In the genomic region with DNA sequence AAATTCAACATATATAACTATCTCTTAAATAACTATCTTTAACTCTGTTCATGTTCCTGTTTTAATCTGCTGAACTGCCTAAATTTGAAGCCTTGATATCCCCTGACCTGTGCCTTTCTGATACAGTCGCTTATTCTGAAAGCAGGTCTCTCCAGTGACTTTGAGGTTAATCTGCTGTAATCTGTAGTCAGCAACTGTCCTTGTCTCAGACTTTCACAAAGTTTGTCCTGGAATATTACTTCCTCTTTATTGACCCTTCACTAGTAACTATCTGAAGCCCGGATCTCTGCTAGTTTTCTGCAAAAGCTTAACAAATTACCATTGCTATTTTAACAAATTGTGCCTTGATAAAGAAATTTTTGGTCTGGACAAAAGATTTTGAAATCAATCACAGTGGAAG, we compare ENCODE assay signal across 34 mouse cellular contexts.
"Had no signal": no experiment of that assay in that cellular context is flagged by ENCODE, and none has a peak within 500 bp of the region (broad histone marks: within the 10 kb centered on the region; RNA-seq: fewer than 3 reads in every experiment).

No protein-coding gene starts in this region.

- H3K9ac ChIP-seq: heart, embryonic 12.5 days; heart, embryonic 13.5 days; heart, embryonic 15.5 days; hindbrain, embryonic 12.5 days; hindbrain, embryonic 13.5 days; hindbrain, embryonic 14.5 days; hindbrain, embryonic 15.5 days; intestine, embryonic 15.5 days; kidney, embryonic 15.5 days had no signal

- H3K4me1 ChIP-seq: heart, embryonic 12.5 days; heart, embryonic 13.5 days; heart, embryonic 15.5 days; hindbrain, embryonic 10.5 days; hindbrain, embryonic 12.5 days; hindbrain, embryonic 13.5 days; hindbrain, embryonic 15.5 days; intestine, embryonic 15.5 days; kidney, embryonic 15.5 days had no signal

- H3K36me3 ChIP-seq: heart, embryonic 15.5 days; hindbrain, embryonic 10.5 days; hindbrain, embryonic 12.5 days; hindbrain, embryonic 15.5 days; intestine, embryonic 15.5 days had no signal

- ATAC-seq: hindbrain, embryonic 16.5 days; hindbrain, postnatal 0 days; inflammation-experienced regulatory T-cells, adult 6 months; intestine, embryonic 15.5 days; intestine, embryonic 16.5 days; intestine, postnatal 0 days had no signal

- H3K4me3 ChIP-seq: heart, embryonic 12.5 days; heart, embryonic 13.5 days; heart, embryonic 15.5 days; hindbrain, embryonic 10.5 days; hindbrain, embryonic 12.5 days; hindbrain, embryonic 13.5 days; hindbrain, embryonic 15.5 days; intestine, embryonic 15.5 days; kidney, embryonic 15.5 days; layer of hippocampus, adult 2 months; left cerebral cortex, adult 2 months had no signal

- DNase-seq: heart, postnatal 10 days; heart, postnatal 14 days; heart, postnatal 36 days; heart, postnatal 4 days; kidney, adult 11 months; kidney, adult 18-20 months; kidney, adult 2 months; kidney, adult 8-10 months; kidney, adult 9 months; kidney, postnatal 10 days; kidney, postnatal 14 days; kidney, postnatal 25 days; kidney, postnatal 36 days; kidney, postnatal 4 days; layer of hippocampus, adult 9-11 months; layer of hippocampus, postnatal 36 days had no signal

- H3K9me3 ChIP-seq: heart, embryonic 12.5 days; heart, embryonic 13.5 days; heart, embryonic 15.5 days; hindbrain, embryonic 10.5 days; hindbrain, embryonic 12.5 days; hindbrain, embryonic 13.5 days; hindbrain, embryonic 15.5 days; intestine, embryonic 15.5 days; kidney, embryonic 15.5 days had no signal

- H3K27ac ChIP-seq: heart, embryonic 13.5 days; heart, embryonic 15.5 days; hindbrain, embryonic 10.5 days; hindbrain, embryonic 12.5 days; hindbrain, embryonic 13.5 days; hindbrain, embryonic 14.5 days; hindbrain, embryonic 15.5 days; hindbrain, postnatal 0 days; intestine, embryonic 15.5 days; kidney, embryonic 15.5 days; kidney, postnatal 0 days; layer of hippocampus, adult 2 months; left cerebral cortex, adult 2 months had no signal

- H3K27me3 ChIP-seq: heart, embryonic 12.5 days; heart, embryonic 13.5 days; heart, embryonic 15.5 days; hindbrain, embryonic 12.5 days; hindbrain, embryonic 13.5 days; hindbrain, embryonic 15.5 days; intestine, embryonic 15.5 days; kidney, embryonic 15.5 days had no signal
